Mouse (Mus musculus): Measurements from ENCODE around the gene Brd7.
A peak's percentile ranks its signal among the peaks of the same experiment; 100 is the strongest.

Brd7 gene

DNA sequence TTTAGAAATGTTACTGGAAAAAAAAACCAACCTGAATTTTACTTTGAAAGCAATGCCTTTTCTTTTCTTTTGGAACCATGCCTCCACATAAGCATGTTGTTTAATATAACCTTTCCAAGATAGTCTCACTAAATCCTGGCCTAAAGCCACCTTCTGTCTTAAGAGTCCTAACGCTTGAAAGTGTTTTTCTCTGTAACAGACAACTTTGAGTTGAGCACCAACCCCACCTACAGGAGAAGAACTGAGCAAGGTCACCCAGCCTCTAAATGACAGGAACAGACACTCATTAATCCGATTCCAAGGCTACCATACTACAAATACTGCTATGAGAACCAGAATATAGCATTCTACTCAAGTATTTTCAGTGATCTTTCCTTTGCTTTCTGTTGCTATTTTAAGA lies 12.9 kb downstream of the Brd7 start:
- no peak for DNase-seq

- no peak for DNase-seq
Measured at GRCm38 (mm10) chr8:88342026-88342425, 20.0 kb downstream of the Brd7 start.

- no peak for DNase-seq
Measured at GRCm38 (mm10) chr8:88339887-88340695, 21.9 kb downstream of the Brd7 start.

DNA sequence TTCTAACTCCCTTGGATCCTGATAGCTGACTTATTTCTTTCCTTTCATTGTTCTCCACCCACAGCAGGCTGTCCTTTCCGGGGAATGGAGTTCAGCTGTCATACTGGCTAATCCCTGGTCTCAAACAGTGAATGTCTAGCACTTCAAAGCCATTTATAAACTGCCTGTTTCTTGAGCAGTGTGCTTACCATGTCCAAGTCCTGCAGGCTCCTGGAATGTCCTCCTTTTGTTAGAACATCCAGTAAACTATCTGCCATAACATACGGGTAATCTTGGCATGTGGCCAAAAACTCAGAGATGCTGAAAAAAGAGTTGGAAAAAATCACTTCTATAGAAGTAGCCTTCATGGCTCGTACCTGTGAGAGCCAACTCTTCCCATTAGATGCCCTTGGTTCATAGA lies 22.8 kb downstream of the Brd7 start:
- no peak for DNase-seq

GRCm38 (mm10) chr8:88334975-88335374 lies 27.0 kb downstream of the Brd7 start:
- DNase-seq, result no peak

GRCm38 (mm10) chr8:88334384-88334783 lies 27.6 kb downstream of the Brd7 start:
- no peak for DNase-seq

GRCm38 (mm10) chr8:88330816-88331215 lies 31.2 kb downstream of the Brd7 start:
- DNase-seq, result no peak

GRCm38 (mm10) chr8:88328689-88329088 lies 33.3 kb downstream of the Brd7 start:
- no peak for DNase-seq

GRCm38 (mm10) chr8:88326328-88326727 lies 35.7 kb downstream of the Brd7 start:
- DNase-seq, result no peak

DNA sequence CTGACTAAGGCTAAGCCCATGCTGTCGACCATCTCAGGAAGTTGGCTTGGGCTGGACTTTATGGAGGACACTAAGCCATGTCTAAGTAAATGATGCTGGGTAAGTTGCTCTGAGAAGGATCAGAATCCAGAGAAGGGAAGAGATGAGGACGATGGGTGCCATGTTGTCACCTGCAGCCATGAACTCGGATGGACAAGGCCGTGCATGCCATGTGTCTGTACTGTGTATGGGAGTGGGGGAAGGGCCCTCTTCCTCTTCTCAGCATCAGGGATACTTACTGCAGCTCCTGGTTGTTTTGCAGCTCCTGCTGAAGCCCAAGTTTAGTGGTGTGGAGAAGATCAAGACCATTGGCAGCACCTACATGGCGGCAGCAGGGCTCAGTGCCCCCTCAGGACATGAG lies 36.2 kb downstream of the Brd7 start:
- DNase-seq, result no peak

- no peak for DNase-seq
Measured at GRCm38 (mm10) chr8:88325251-88325650, 36.7 kb downstream of the Brd7 start.

GRCm38 (mm10) chr8:88324760-88325159 lies 37.2 kb downstream of the Brd7 start:
- DNase-seq, result no peak

GRCm38 (mm10) chr8:88323523-88323922 lies 38.5 kb downstream of the Brd7 start:
- DNase-seq, result no peak

DNA sequence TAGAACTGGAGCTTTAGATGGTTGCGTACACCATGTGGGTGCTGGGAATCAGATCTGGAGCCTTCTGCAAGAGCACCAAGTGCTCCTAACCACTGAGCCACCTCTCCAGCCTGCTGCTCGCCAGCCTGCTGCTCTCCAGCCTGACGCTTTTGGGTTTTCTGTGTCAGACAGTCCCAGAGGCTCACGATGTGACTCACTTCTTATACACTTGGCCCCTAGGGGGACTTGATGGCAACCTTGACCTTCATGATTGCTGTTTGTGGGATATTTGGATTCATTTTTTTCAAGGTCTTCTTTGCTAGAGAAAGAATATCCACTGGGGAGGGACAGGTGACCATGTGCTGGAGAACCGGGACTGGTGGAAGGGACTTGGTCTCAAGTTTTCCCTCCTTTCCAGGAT lies 40.6 kb downstream of the Brd7 start:
- DNase-seq, result no peak

DNA sequence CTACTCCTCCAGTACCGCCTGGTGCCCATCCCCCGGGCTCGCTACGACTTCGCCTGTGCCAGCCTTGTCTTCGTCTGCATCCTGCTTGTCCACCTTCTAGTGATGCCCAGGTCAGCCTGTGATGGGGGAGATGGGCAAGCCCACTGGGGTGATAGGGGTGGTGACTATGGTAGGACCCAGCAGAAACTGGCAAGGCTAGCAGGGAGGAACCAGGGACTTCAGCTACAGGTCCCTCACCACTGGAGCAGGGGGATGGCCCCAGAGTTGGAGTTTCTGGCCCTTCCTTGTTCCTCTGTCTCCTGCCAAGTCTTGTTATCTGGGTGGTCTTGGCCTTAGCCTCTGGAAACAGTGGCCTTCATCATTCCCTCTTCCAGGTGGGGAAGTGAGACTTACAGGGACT lies 41.9 kb downstream of the Brd7 start:
- no peak for DNase-seq

GRCm38 (mm10) chr8:88318151-88318550 lies 43.8 kb downstream of the Brd7 start:
- DNase-seq, result no peak

- DNase-seq, result no peak
Measured at GRCm38 (mm10) chr8:88317341-88317740, 44.7 kb downstream of the Brd7 start.

DNA sequence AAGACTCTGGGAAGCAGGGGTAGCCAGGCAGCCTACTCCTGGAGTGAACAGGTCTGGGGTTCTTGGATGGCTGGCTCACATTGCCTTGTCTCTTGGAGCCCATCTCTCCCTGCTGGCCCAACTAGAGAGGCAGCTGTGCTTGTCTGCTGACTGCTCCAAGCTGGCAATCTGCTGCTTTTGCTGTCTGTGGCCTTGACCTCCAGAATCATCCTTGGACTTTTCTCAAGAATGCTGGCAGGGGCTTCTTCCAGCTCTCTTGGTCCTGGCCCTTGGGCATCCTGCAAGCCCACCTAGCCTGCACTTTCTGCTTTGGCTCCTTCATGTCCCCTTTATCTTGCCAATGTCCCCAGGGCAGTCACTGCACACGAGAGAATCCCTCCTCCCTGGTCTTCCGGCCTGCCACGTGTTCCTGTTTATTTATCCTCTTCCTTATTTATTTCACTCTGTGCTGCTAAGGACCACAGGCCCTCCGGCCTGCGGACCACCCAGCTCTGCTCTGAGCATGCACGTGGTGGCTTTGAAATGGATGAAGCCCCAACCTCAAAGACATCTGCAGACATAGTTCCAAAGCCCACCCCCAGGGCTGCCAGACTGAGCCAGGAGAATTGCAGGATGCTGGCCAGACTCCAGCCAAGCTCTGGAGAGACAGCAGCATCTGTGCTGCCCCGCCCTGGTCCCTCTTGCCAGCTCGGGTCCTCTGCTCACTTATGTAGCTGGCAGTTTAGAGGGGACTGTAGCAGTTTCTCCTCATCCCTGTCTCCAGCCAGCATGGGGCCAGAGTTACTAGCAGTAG lies 45.7 kb downstream of the Brd7 start:
- peak; percentile 62 for DNase-seq

DNA sequence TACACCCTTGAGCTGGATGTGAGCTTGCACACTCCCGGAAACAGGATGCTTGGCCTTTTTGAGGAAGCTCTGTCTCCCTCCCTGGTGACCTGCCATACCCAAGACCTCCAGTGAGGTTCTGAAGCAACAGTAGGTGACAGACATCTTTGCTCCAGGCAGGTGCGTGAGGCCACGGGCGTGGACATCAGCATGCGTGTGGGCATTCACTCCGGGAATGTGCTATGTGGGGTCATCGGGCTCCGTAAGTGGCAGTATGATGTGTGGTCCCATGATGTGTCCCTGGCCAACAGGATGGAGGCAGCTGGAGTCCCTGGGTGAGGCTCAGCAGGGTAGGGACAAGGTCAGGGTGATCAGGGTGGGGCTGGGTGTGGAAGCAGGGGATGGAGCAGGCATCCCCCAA lies 46.7 kb downstream of the Brd7 start:
- no peak for DNase-seq

- no peak for DNase-seq
Measured at GRCm38 (mm10) chr8:88313991-88314390, 48.0 kb downstream of the Brd7 start.

GRCm38 (mm10) chr8:88312966-88313365 lies 49.0 kb downstream of the Brd7 start:
- no peak for DNase-seq

DNA sequence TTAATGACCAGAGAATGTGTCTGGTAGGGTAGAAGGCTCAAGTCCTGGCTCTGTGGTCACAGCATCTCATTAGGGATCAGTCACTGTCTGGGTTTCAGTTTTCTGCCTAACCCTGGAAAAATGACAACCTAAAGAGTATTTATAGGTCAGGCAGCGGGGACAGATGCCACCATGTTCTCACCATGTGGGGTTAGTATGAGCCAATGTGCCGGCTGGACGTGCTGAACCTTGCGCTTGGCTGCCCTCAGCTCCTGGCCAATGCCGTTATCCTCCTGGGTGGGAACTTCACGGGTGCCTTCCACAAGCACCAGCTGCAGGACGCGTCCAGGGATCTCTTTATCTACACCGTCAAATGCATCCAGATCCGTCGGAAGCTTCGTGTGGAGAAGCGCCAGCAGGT lies 51.7 kb downstream of the Brd7 start:
- no peak for DNase-seq

DNA sequence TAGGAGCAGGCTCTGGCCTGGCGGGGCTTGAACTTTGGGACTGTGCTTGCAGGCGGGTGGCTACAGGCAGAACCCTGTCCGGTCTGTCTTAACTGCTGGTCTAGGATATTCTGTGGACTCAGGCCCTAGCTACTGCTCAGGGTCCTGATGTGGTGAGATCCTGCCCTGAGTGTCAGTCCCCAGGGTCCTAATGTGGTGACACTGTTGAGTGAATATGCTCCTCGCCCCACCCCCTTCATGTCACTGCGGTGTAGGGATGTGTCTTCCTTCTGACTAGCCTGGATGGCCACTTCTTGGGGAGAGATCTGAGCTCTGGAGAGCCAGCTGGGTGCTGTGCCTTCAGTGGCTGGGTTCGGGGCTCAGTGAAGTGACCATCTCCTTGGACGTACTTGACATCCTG lies 52.1 kb downstream of the Brd7 start:
- no peak for DNase-seq

GRCm38 (mm10) chr8:88309274-88309873 lies 52.6 kb downstream of the Brd7 start:
- DNase-seq, result no peak
